Mouse (Mus musculus) brain, embryonic 14.5 days (tissue): ENCODE results near the gene Sec61a1. TPM values are rescaled to one million over a fixed set of nuclear protein-coding genes. Genes with fewer than 3 reads are reported as not detected.

Experiments
- DNase-seq: peaks from one replicate; pipeline ENCODE4 v3.0.0-alpha.2; 2011; ENCODE audit warnings: low read depth
- CTCF ChIP-seq: fragments of 200-500 bp; IDR thresholded peaks from 2 replicates; pipeline ENCODE4 v1.5.1; 2012; ENCODE audit warnings: inconsistent platforms, mild to moderate bottlenecking, moderate library complexity, borderline replicate concordance; ENCODE audit not compliant: insufficient read depth, insufficient read length; ENCODE audit errors: extremely low read depth
- POLR2A ChIP-seq: fragments of 200-500 bp; IDR thresholded peaks from 2 replicates; pipeline ENCODE4 v1.6.1; 2012; ENCODE audit warnings: mild to moderate bottlenecking, inconsistent platforms, borderline replicate concordance; ENCODE audit not compliant: poor library complexity, insufficient read depth, insufficient read length, severe bottlenecking; ENCODE audit errors: extremely low read depth
- polyA plus RNA-seq: library from polyadenylated mRNA; depleted of rRNA; stranded (reverse); fragments of >200 nt; gene quantifications from 2 replicates; pipeline ENCODE4 v1.2.3, GENCODE M21; 2012; rRNA removed

Gene Sec61a1
- polyA plus RNA-seq, 1 experiment: 169 TPM

GRCm38 (mm10) chr6:88483111-88483510 is 35.6 kb downstream of the Sec61a1 start:
- DNase-seq: peak; percentile 68
- TF ChIP-seq CTCF: no peak
- TF ChIP-seq POLR2A: no peak

- TF ChIP-seq POLR2A: no peak
- no peak for TF ChIP-seq CTCF
- DNase-seq: no peak
Observed at GRCm38 (mm10) chr6:88480421-88480820, 38.3 kb downstream of the Sec61a1 start.

GRCm38 (mm10) chr6:88469878-88470277 is 48.8 kb downstream of the Sec61a1 start:
- no peak for DNase-seq
- TF ChIP-seq CTCF (no peak), POLR2A (no peak)

- peak; percentile 98 for DNase-seq
- TF ChIP-seq CTCF: no peak
- TF ChIP-seq POLR2A: peak; percentile 33; the same call in 1 of the 2 replicates
Observed at GRCm38 (mm10) chr6:88465181-88465920, 53.4 kb downstream of the Sec61a1 start, which contains the start of gene Ruvbl1. Gene Ruvbl1 (plus strand): TSS chr6:88465409.

GRCm38 (mm10) chr6:88454545-88454944 is 64.2 kb downstream of the Sec61a1 start:
- DNase-seq: no peak
- no peak for TF ChIP-seq POLR2A
- TF ChIP-seq CTCF: no peak

Other genes starting within 250 kb of the Sec61a1 start
- 20.3 and 26.6 TPM in 2 replicates for gene Eefsec, start 72.4 kb downstream of the Sec61a1 start, polyA plus RNA-seq
- 64.3 and 73.5 TPM in 2 replicates for gene Ruvbl1, start 53.5 kb downstream of the Sec61a1 start, polyA plus RNA-seq
- 0.15 and 0.16 TPM in 2 replicates for gene Kbtbd12, start 119.0 kb upstream of the Sec61a1 start, polyA plus RNA-seq
- gene Mgll, start 205.5 kb upstream of the Sec61a1 start, polyA plus RNA-seq: 8.1 and 8.8 TPM in 2 replicates